Mouse (Mus musculus) kidney, postnatal 4 days (tissue): ENCODE data around the gene Plcd1.

Experiments used
- DNase-seq, 2 experiments: peaks; one replicate each; pipeline ENCODE4 v3.0.0; 2021; ENCODE audit warnings: mixed read lengths in 2 of 2

Plcd1 gene

GRCm38 (mm10) chr9:119052154-119052944, 41.0 kb downstream of the Plcd1 start, which contains the start of gene Vill:
Gene Vill (plus strand): TSS chr9:119052778.
- peak; percentile 68 to 84 for DNase-seq

DNA sequence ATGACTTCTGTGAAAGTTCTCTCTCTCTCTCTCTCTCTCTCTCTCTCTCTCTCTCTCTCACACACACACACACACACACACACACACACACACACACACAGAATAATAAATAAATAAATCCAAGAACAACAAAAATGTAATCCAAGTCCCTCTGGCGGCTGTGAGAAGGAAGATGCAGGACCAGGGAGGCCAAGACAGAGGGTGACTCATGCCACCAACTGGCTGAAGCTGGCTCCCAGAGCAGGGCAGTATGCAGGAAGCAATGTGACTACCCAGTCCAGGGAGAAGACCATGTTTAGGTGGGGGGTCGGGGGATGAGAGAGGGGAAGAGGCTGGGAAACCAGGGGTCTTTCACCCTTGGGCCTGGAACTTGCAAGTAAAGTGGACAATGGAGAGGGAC, 42.1 kb downstream of the Plcd1 start:
- DNase-seq, result peak in 1 of 2 experiments; percentile 59

GRCm38 (mm10) chr9:119048182-119048903, 45.0 kb downstream of the Plcd1 start:
- DNase-seq, result no peak

DNA sequence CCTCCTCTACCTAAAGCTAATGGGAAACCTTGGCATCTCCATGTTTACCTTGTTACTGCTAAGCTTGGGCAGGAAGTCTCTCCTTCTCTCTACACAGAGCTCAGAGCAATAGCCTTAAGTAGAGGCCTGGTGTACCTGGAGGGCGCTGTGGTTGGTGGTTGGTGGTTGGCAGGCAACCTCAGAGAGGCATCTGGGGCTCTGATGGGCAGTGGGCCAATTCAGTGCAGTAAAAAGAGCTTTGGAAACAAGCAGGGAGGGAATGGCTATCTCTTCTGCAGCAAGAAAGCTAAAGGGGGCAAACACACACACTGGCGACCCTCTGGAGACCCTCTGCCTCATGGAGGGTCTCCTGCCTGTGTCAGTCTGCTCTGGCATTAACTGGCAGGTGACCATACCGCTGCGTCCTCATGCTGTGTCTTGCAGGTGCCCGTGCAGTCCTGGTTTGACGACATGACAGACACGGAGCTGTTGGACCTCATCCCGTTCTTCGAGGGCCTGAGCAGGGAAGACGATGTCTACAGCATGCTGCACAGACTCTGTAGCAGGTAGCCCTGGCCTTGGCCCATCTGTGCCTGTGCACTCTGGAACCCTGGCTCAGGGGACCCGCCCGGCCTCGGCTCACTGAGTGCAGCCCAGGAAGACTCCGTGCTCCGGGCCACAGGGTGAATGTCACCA, 53.1 kb downstream of the Plcd1 start:
- DNase-seq, result no peak

DNA sequence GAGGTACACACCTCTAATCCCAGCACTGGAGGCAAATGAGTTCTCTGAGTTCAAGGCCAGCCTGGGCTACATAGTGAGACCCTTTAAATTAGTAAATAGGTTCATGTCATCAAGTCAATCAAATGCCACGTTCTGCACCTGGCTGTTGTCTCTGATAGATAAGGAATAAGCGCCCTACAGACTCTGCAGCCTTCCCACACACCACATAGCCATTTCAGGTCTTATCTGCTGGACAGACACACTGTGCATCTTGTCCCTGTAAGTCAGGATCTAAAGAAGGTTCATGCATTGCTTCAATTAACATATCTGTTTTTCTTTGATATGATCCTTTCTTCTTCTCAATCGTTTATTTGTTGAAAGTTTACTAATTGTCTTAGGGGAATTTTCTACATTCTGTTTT, 54.7 kb downstream of the Plcd1 start:
- DNase-seq, result no peak

- DNase-seq, result no peak
These were observed 56.1 kb downstream of the Plcd1 start for GRCm38 (mm10) chr9:119037076-119037730.

DNA sequence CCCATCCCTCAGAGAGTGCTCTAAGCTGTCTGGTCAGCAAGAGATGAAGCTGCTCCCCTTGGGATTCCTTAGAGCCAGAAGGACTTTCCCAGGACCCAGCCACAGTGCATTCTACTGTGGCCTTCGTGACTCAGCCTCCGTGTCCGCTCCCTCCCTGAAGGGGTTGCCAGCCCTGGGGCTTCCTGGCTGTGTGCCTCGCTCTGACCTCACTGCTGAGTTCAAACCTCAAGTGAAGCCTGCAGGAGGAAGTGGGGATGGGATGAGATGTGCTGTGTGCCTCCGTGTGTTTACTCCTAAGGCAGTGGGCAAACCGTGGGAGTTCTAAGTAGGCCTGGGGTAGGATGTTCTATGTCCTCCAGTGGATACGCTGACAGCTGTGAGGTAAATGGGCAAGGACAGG, 57.5 kb downstream of the Plcd1 start:
- DNase-seq, result peak in 1 of 2 experiments; percentile 58

DNA sequence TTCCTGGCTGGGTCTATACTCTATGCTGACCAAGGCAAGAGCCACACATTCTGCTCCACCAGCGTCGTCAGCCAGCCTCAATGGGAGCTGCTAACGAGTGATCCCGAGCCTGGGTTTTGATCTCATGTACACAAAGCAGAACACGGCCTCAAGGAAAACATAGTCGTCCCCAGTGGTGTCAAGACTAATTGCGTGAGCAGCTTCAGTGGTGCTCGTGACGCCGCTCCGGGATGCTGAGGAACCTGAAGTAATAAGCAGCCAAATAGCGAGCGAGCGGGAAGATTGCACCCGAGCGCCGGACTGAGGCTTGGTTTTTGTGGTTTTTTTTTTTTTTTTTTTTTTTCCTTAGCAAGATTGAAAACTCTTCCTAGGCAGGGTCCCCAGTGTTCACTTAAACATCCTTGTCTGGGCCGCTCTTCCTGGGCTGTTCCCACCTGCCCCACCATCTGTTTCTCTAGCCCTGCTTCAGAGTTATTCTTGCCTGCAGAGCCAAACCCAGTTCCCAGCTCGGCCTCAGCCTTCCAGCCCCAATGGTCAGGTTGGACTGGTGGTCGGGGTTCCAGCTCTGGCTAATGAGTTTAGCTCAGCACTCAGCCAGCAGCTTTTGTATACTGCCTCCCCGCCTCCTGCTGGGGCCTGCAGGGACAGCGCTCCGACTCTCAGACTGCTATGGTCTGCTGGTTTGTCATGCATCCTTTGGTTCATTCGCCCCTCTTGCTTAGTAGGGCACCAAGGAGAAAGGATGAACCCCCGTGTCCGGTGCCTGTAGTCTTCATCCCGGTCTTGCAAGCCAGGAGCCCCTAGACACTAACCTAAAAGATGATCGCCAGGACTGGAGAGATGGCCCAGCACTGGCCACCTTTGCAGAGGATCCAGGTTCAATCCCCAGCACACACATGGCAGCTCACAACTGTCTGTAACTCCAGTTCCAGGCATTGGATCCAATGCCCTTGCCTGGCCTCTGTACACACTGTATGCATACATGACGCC, 58.3 kb downstream of the Plcd1 start:
- no peak for DNase-seq

DNA sequence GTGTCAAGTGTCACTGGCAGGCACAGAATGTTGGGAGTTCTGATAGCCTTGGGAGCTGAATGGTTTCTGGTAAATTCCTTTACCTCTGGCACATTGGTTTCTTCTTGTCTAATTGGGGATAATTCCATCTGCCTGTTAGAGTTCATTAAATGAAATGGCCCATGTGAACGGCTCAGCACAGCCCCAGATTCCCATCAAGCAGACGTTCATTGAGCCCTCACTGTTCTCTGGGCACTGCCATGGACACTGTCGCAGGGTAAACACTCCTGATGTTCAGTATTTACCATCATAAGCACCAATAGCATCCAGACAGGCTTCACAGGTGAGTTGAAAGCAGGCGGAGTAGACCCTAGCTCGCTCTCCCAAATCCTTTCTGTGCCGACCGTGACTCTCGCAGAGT, 59.2 kb downstream of the Plcd1 start:
- DNase-seq, result no peak

DNA sequence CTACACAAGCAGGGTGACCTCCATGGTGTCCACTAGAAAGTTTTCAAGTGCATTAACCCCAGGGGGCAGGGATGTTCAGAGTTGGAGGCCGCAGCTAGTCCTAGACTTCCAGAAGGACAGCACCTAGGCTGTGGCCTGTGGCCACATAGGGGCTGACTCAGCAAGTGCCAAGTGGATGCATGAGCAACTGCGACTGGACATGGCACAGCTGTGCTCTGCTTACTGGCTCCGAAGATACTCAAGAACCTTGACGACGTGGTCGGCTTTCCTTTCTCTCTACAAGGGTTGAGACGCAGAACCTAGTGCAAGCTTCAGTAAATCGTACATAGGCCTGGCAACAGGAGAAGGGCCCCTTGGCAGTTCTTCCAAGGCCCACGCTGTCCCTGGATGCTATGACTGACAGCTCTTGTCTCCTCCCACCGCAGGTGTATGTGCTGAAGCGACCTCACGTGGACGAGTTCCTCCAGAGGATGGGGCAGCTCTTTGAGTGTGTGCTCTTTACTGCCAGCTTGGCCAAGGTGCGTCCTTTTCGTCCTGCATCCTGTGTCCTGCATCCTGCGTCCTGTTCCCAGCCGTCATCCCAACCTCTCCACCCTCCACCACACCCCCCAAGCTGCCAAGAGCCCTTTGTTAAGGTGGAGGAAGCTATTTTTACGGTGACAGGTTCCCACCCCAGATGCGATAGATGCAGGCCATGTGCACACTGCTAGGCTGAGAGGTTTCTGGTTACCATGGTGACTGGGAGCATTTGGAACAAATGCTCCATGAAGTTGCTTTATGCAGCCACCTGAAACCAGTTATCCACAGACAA, 60.0 kb downstream of the Plcd1 start:
- DNase-seq, result no peak

GRCm38 (mm10) chr9:119032538-119032937, 60.8 kb downstream of the Plcd1 start:
- DNase-seq, result no peak

- DNase-seq, result no peak
These were observed 61.5 kb downstream of the Plcd1 start for GRCm38 (mm10) chr9:119031772-119032171.

- no peak for DNase-seq
These were observed 62.3 kb downstream of the Plcd1 start for GRCm38 (mm10) chr9:119031038-119031437.

GRCm38 (mm10) chr9:119029568-119029967, 63.7 kb downstream of the Plcd1 start:
- DNase-seq, result peak; percentile 83 to 86

DNA sequence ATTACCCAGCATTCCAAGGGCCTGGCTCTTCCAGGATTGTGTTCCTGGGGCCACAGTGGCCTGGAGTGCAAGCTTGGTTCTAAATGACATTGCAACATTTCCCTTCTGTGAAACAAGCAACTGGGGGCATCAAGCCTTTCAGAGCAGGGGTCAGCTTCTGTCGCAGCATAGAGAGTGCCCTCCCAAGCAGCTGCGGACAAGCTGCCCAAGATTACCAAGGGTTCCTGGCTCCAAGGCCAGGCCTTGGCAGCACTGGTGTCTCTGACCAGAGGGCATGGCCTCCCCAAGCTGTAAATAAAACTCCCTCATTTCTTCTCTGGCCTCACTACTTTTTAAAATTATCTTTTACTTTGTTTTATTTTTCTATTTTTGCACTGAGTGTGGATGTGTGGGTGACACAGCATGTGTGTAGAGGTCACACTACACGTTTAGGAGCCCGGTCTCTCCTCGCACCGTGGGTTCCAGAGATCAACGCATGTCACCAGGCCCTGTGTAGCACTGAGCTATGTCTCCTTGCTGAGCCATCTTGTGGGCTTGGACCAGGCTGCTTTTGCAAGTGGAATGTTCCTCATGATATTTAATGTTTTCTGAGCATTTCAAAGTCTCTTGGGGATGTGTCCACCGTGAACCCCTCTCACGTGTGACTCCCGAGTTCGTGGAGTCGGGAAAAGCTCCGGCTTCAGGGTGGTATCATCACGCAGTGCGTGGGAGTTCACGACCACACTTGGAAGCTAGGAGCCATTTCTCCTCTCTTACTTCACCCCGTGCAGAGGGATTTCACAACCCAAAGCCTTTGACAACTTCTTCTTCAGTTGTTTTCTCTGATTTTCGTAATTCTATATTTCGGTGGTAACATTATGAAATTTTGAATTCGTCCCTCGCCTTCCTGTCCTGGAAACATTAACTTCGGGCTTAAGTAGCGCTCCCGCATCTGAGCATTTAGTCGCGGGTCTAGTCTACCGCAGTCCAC, 64.8 kb downstream of the Plcd1 start:
- DNase-seq, result no peak

DNA sequence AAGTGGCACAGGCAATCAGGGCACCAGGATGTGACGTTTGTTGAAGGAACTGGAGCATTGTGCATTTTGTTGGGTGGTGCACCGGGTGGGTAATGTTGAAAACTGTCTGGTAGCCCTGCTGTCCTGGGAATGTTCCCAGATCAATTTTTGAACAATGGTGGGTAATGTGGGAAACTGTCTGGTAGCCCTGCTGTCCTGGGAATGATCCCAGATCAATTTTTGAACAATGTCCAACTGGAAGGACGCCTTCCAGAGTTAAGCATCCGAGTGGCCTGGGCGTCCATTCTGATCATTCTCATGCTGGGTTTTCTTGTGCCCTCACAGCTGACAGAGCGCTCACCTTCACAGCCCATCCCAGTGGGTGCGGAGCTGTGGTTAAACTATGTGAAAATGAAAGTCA, 66.0 kb downstream of the Plcd1 start:
- no peak for DNase-seq

GRCm38 (mm10) chr9:119025832-119026331, 67.4 kb downstream of the Plcd1 start:
- peak; percentile 52 to 67 for DNase-seq

DNA sequence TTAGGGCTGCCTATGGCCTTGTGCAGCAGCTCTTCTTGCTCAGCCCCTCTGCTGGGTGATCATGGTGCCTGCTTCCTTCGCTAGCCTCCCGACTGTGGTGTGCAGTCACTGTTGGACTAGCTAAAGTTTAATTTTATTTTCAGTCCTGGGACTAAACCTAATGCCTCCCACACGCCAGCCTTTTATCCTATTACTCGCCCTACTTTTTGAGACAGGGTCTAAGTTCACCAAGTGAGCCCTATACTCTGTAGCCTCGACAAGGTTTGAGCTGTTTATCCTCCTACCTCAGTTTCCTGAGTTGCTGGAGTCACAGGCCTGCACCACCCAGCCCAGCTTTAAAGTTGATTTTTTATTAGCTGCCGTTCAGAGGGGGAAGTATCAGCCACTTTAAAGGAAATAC, 68.0 kb downstream of the Plcd1 start:
- DNase-seq, result peak; percentile 47 to 62

- peak in 1 of 2 experiments; percentile 57 for DNase-seq
These were observed 71.6 kb downstream of the Plcd1 start for GRCm38 (mm10) chr9:119021731-119022130.
